Mouse (Mus musculus) intestine, embryonic 16.5 days (tissue): ENCODE measurements around the gene Ms4a3. TPM values are rescaled to one million over a fixed set of nuclear protein-coding genes. Genes with fewer than 3 reads are reported as not detected.

Source experiments
- ATAC-seq: fragments of 200-750 bp; cut with Nextera tagmentation; 2 replicates; pipeline ENCODE4 v1.8.0; 2017; ENCODE audit warnings: moderate TSS enrichment, moderate library complexity
- H3K27ac ChIP-seq: fragments of 300-500 bp; sonication (generic); 2 replicates; pipeline ENCODE4 v1.5.1; 2014; ENCODE audit warnings: mild to moderate bottlenecking, low read length
- H3K27me3 ChIP-seq: fragments of 300-500 bp; sonication (generic); replicated peaks from 2 replicates; pipeline ENCODE4 v1.6.1; 2014; ENCODE audit warnings: low read length, control low read depth, mixed read lengths; ENCODE audit not compliant: control insufficient read depth, insufficient read depth
- H3K36me3 ChIP-seq: fragments of 300-500 bp; sonication (generic); 2 replicates; pipeline ENCODE4 v1.6.1; 2014; ENCODE audit warnings: low read length, control low read depth; ENCODE audit not compliant: control insufficient read depth, insufficient read depth
- H3K4me1 ChIP-seq: fragments of 300-500 bp; sonication (generic); 2 replicates; pipeline ENCODE4 v1.6.1; 2014; ENCODE audit warnings: low read length, control low read depth, mixed read lengths; ENCODE audit not compliant: control insufficient read depth, insufficient read depth
- H3K4me2 ChIP-seq: fragments of 300-500 bp; sonication (generic); 2 replicates; pipeline ENCODE4 v1.6.1; 2014; ENCODE audit warnings: low read depth, low read length, control low read depth
- H3K4me3 ChIP-seq: fragments of 300-500 bp; sonication (generic); 2 replicates; pipeline ENCODE4 v1.5.1; 2014; ENCODE audit warnings: mild to moderate bottlenecking, low read length
- H3K9ac ChIP-seq: fragments of 300-500 bp; sonication (generic); 2 replicates; pipeline ENCODE4 v1.6.1; 2014; ENCODE audit warnings: low read depth, low read length
- H3K9me3 ChIP-seq: fragments of 300-500 bp; sonication (generic); 2 replicates; pipeline ENCODE4 v1.6.1; 2016; ENCODE audit warnings: low read length, control low read depth; ENCODE audit not compliant: control insufficient read depth
- WGBS: fragments of 180-500 bp; shearing (Covaris S2); extraction: QIAGEN DNeasy Blood & Tissue Kit; methylation state at CpG from one replicate; pipeline ENCODE4 v1.1.7; 2014; 5-methylcytosine and 5-hydroxymethylcytosine counted together
- polyA plus RNA-seq: library from polyadenylated mRNA; unstranded; fragments of >200 nt; fragmentation: Nextera tagmentation; extraction: Ambion mirVana; gene quantifications from 2 replicates; pipeline ENCODE4 v1.2.1, GENCODE M21; 2015

Ms4a3 gene
- polyA plus RNA-seq, 1 experiment from 2014 or later, result 0.42 TPM

DNA sequence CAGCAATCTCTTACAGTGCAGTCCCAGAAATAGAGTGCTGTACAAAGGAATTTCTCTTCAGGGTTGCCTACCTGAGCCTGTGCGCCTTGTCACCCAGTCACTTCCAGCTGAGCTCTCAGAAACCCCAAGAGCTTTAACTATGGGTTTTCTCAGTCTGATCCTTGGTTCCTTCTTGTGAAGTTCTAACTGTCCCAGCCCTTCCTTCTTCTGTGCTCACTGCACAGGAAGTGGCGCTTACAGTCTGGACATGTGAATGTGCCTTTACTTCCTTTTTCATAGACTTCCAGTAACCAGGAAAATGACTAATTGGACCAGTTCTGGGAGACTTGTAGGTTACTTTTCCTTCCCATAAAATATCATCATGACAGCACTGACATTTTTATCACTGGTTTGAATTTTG, 36.0 kb downstream of the Ms4a3 start, which contains the start of gene Ms4a6d:
Ms4a6d (minus strand) TSS at position 247 of the 400 bp plus-strand sequence.
- 85% methylated on average over 2 of the region's 2 CpGs for WGBS

DNA sequence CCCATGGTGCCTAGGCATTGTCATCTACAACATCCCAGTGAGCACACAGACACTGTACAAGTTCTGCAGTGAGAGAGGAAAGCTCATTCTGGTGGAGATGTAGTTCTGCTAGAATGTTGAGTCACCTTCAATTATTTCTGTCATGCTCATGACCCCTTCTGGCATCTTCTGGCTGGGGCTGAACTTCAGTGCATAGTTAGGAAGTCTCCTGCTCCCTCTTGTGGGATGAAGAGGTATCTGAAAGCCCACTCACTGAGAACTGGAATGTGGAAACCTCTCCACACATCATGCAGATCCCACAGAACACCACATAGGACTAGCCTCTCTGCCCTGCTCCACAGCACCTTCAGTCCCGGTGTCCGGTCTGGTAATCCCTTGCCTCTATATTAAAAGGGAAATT, 38.6 kb downstream of the Ms4a3 start:
- Histone ChIP-seq H3K36me3 (no peaks in the 10 kb centered on the region), H3K27ac (no peak overlapping the region), H3K4me3 (no peak overlapping the region), H3K27me3 (no peaks in the 10 kb centered on the region), H3K4me1 (no peaks in the 10 kb centered on the region), H3K4me2 (no peak overlapping the region), H3K9me3 (no peaks in the 10 kb centered on the region), H3K9ac (no peak overlapping the region)
- WGBS, result 83% methylated on average over 2 of the region's 2 CpGs
- no peak for ATAC-seq

More for the DNA sequence above, 36.0 kb downstream of the Ms4a3 start, which contains the start of gene Ms4a6d:
- Histone ChIP-seq H3K9ac (no peak within 1 kb of the TSS), H3K4me3 (no peak within 1 kb of the TSS), H3K27ac (no peak within 1 kb of the TSS), H3K4me1 (no peaks in the 10 kb centered on the region), H3K36me3 (no peaks in the 10 kb centered on the region), H3K4me2 (no peak within 1 kb of the TSS), H3K27me3 (no peaks in the 10 kb centered on the region), H3K9me3 (no peaks in the 10 kb centered on the region)
- ATAC-seq, result no peak

DNA sequence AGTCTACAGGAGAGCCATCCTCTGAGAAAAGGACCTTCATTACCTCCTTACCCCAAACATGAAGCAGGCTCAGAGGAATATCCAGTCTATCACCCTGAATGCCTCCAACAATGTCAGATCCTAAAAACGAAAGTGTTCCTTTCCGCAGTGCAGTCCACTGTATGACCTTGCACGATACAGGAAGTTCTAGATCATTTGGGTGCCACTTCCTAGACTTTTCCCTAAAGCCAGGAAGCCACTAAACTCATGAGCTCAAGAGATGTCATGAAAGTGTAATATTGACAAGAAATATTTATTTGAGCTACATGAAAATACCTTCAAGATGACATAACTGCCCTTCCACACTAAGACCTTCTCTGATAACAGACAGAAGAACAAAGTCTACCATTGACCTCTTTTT, 39.3 kb downstream of the Ms4a3 start:
- no peaks in the 10 kb centered on the region for H3K27me3 ChIP-seq

DNA sequence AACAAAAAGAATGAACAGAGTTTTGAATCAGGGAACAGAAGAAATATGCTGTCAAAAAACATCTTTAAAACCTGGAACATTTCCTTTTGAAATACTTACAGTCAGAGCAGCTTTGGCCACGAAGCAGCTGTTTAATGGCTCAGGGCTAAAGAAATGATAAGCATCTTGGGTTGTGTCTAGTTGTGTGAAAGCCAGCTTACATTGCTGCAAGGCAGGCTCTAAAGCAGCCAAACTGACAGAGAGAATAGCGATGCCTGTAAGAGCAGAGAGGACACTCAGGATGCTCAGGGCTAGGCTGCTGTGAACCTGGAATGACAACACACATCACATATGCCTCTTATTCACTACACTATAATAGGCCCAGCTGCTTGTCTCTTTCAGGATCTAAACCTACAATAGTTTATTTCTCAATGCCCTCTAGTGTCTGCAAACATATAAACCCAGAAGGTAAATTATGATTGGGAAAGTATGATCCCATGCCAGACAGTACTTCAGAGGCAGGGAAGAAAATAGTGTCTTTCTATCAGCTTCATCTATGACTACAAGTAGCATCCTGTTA, 50.7 kb downstream of the Ms4a3 start:
- no peak overlapping the region for H3K4me3 ChIP-seq
- no peak for ATAC-seq
- no peaks in the 10 kb centered on the region for H3K9me3 ChIP-seq
- 74% methylated on average over 2 of the region's 2 CpGs for WGBS
- H3K9ac ChIP-seq, result no peak overlapping the region
- H3K4me2 ChIP-seq, result no peak overlapping the region
- no peaks in the 10 kb centered on the region for H3K4me1 ChIP-seq
- H3K36me3 ChIP-seq, result no peaks in the 10 kb centered on the region
- no peaks in the 10 kb centered on the region for H3K27me3 ChIP-seq
- H3K27ac ChIP-seq, result no peak overlapping the region

More for the DNA sequence above, 39.3 kb downstream of the Ms4a3 start:
- ATAC-seq, result no peak
- H3K4me2 ChIP-seq, result no peak overlapping the region
- 82% methylated on average over 3 of the region's 3 CpGs for WGBS
- H3K4me3 ChIP-seq, result no peak overlapping the region
- no peaks in the 10 kb centered on the region for H3K9me3 ChIP-seq
- H3K4me1 ChIP-seq, result no peaks in the 10 kb centered on the region
- no peaks in the 10 kb centered on the region for H3K36me3 ChIP-seq
- no peak overlapping the region for H3K9ac ChIP-seq
- H3K27ac ChIP-seq, result no peak overlapping the region

DNA sequence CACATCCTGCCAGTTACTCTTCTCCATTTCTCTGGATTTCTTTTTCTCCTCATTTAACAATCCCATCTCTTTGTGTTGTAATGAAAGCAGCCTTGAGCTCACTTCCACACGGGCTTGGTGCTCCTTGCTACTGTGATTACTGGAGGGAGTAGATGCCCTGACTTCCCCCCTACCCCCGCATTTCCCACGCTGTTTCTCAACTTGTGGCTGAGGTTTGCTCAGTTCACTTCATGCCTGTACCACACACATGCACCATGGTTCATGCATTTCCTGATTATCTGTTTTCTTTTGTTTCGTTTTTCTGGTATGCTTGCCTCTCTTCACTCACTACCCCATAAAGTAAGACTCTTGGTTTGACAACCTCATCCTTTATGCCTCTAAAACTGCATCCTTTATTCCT, 51.4 kb downstream of the Ms4a3 start:
- no peak for ATAC-seq
- Histone ChIP-seq H3K9ac (no peak overlapping the region), H3K36me3 (no peaks in the 10 kb centered on the region), H3K4me1 (no peaks in the 10 kb centered on the region), H3K9me3 (no peaks in the 10 kb centered on the region), H3K27ac (no peak overlapping the region), H3K27me3 (no peaks in the 10 kb centered on the region), H3K4me3 (no peak overlapping the region), H3K4me2 (no peak overlapping the region)
- 74% methylated on average over 4 of the region's 4 CpGs for WGBS

Other genes starting within 250 kb of the Ms4a3 start
- gene Ms4a4c, start 236.1 kb downstream of the Ms4a3 start, polyA plus RNA-seq, result 1.5 and 1.6 TPM in 2 replicates
- 0.50 and 0.72 TPM in 2 replicates for gene Ms4a4b, start 197.3 kb downstream of the Ms4a3 start, polyA plus RNA-seq
- gene Ms4a6c, start 171.5 kb downstream of the Ms4a3 start, polyA plus RNA-seq, result 9.5 and 10.3 TPM in 2 replicates
- gene Gm8369, start 154.9 kb downstream of the Ms4a3 start, polyA plus RNA-seq, result not detected in 2 replicates
- 6.3 and 8.1 TPM in 2 replicates for gene Ms4a6b, start 124.3 kb downstream of the Ms4a3 start, polyA plus RNA-seq
- 4.0 and 4.3 TPM in 2 replicates for gene Ms4a4d, start 104.0 kb downstream of the Ms4a3 start, polyA plus RNA-seq
- gene Ms4a6d, start 36.0 kb downstream of the Ms4a3 start, polyA plus RNA-seq, result 4.9 and 6.0 TPM in 2 replicates
- gene Ms4a2, start 17.1 kb downstream of the Ms4a3 start, polyA plus RNA-seq, result 0.15 and 0.40 TPM in 2 replicates
- not detected in 2 replicates for gene Oosp2, start 19.7 kb upstream of the Ms4a3 start, polyA plus RNA-seq
- gene Oosp1, start 50.3 kb upstream of the Ms4a3 start, polyA plus RNA-seq, result not detected in 2 replicates
- not detected in 2 replicates for gene Oosp3, start 56.2 kb upstream of the Ms4a3 start, polyA plus RNA-seq
- gene Gif, start 106.7 kb upstream of the Ms4a3 start, polyA plus RNA-seq, result not detected in 2 replicates
- gene Mrpl16, start 129.5 kb upstream of the Ms4a3 start, polyA plus RNA-seq, result 56.3 and 62.2 TPM in 2 replicates
- 55.8 and 70.2 TPM in 2 replicates for gene Stx3, start 178.6 kb upstream of the Ms4a3 start, polyA plus RNA-seq
- gene Olfr1417, start 198.4 kb upstream of the Ms4a3 start, polyA plus RNA-seq, result not detected in 2 replicates
- not detected in 2 replicates for gene Olfr1418, start 220.2 kb upstream of the Ms4a3 start, polyA plus RNA-seq
- gene Olfr1419, start 234.3 kb upstream of the Ms4a3 start, polyA plus RNA-seq, result not detected in 2 replicates
- not detected in 2 replicates for gene Olfr1420, start 245.7 kb upstream of the Ms4a3 start, polyA plus RNA-seq